Mouse (Mus musculus): ENCODE measurements around the gene Tdrkh. TPM values are rescaled to one million over a fixed set of nuclear protein-coding genes. Genes with fewer than 3 reads are reported as not detected.

Gene Tdrkh
- polyA plus RNA-seq, 1 experiment from 2014 or later: 8.1 TPM

GRCm38 (mm10) chr3:94396336-94396735, 16.7 kb upstream of the Tdrkh start:
- Histone ChIP-seq H3K9me3 (replicated peaks; ENCODE audit: control insufficient read depth, low read length) (no peaks in the 10 kb centered on the region), H3K4me1 (ENCODE audit: control insufficient read depth, low read depth, low read length) (no peaks in the 10 kb centered on the region), H3K36me3 (ENCODE audit: control insufficient read depth, insufficient read depth) (no peaks in the 10 kb centered on the region), H3K4me3 (ENCODE audit: low read depth, low read length) (no peak overlapping the region), H3K27ac (ENCODE audit: low read length) (no peak overlapping the region), H3K9ac (ENCODE audit: low read depth, low read length) (no peak overlapping the region), H3K4me2 (ENCODE audit: low read depth, low read length) (no peak overlapping the region), H3K27me3 (ENCODE audit: control insufficient read depth, insufficient read depth, low read depth, low read length) (peaks cover 38% of the 10 kb centered on the region)
- no peak for ATAC-seq (ENCODE audit: low read depth)
- WGBS (ENCODE audit: insufficient replicate concordance): 57% methylated on average over 1 of the region's 1 CpGs

- H3K9me3 ChIP-seq (replicated peaks; ENCODE audit: control insufficient read depth, low read length): no peaks in the 10 kb centered on the region
- no peaks in the 10 kb centered on the region for H3K4me1 ChIP-seq (ENCODE audit: control insufficient read depth, low read depth, low read length)
- H3K9ac ChIP-seq (ENCODE audit: low read depth, low read length): no peak overlapping the region
- peaks cover 38% of the 10 kb centered on the region for H3K27me3 ChIP-seq (ENCODE audit: control insufficient read depth, insufficient read depth, low read depth, low read length)
- H3K36me3 ChIP-seq (ENCODE audit: control insufficient read depth, insufficient read depth): no peaks in the 10 kb centered on the region
- H3K4me2 ChIP-seq (ENCODE audit: low read depth, low read length): no peak overlapping the region
- 54% methylated on average over 4 of the region's 4 CpGs for WGBS (ENCODE audit: insufficient replicate concordance)
- H3K4me3 ChIP-seq (ENCODE audit: low read depth, low read length): no peak overlapping the region
- no peak for ATAC-seq (ENCODE audit: low read depth)
- H3K27ac ChIP-seq (ENCODE audit: low read length): no peak overlapping the region
Measured at GRCm38 (mm10) chr3:94396851-94397250, 16.2 kb upstream of the Tdrkh start.

- 0 out of 2 replicates have a peak within 1 kb of the TSS, but pooled peaks have one; percentile 15 for H3K4me2 ChIP-seq (ENCODE audit: low read depth, low read length)
- H3K9ac ChIP-seq (ENCODE audit: low read depth, low read length): no peak within 1 kb of the TSS
- no peaks in the 10 kb centered on the region for H3K36me3 ChIP-seq (ENCODE audit: control insufficient read depth, insufficient read depth)
- H3K4me3 ChIP-seq (ENCODE audit: low read depth, low read length): no peak within 1 kb of the TSS
- no peak for ATAC-seq (ENCODE audit: low read depth)
- no peak within 1 kb of the TSS for H3K27ac ChIP-seq (ENCODE audit: low read length)
- 55% methylated on average over 6 of the region's 6 CpGs for WGBS (ENCODE audit: insufficient replicate concordance)
- H3K27me3 ChIP-seq (ENCODE audit: control insufficient read depth, insufficient read depth, low read depth, low read length): peaks cover 38% of the 10 kb centered on the region
- H3K9me3 ChIP-seq (replicated peaks; ENCODE audit: control insufficient read depth, low read length): no peaks in the 10 kb centered on the region
- H3K4me1 ChIP-seq (ENCODE audit: control insufficient read depth, low read depth, low read length): no peaks in the 10 kb centered on the region
Measured at GRCm38 (mm10) chr3:94398217-94398616, 14.9 kb upstream of the Tdrkh start, which contains the start of gene Lingo4. Lingo4 (plus strand) TSS chr3:94398517.

- H3K4me1 ChIP-seq (ENCODE audit: control insufficient read depth, low read depth, low read length): no peaks in the 10 kb centered on the region
- H3K36me3 ChIP-seq (ENCODE audit: control insufficient read depth, insufficient read depth): no peaks in the 10 kb centered on the region
- 4% methylated on average over 20 of the region's 20 CpGs for WGBS (ENCODE audit: insufficient replicate concordance)
- no peaks in the 10 kb centered on the region for H3K9me3 ChIP-seq (replicated peaks; ENCODE audit: control insufficient read depth, low read length)
- H3K27me3 ChIP-seq (ENCODE audit: control insufficient read depth, insufficient read depth, low read depth, low read length): peaks cover 38% of the 10 kb centered on the region
- H3K4me2 ChIP-seq (ENCODE audit: low read depth, low read length): 0 out of 2 replicates have a peak overlapping the region, but pooled peaks have one; percentile 15
- no peak overlapping the region for H3K9ac ChIP-seq (ENCODE audit: low read depth, low read length)
- no peak for ATAC-seq (ENCODE audit: low read depth)
- H3K4me3 ChIP-seq (ENCODE audit: low read depth, low read length): no peak overlapping the region
- H3K27ac ChIP-seq (ENCODE audit: low read length): no peak overlapping the region
Measured at GRCm38 (mm10) chr3:94398943-94399481, 14.1 kb upstream of the Tdrkh start.

GRCm38 (mm10) chr3:94399663-94400310, 13.3 kb upstream of the Tdrkh start:
- H3K27ac ChIP-seq (ENCODE audit: low read length): no peak overlapping the region
- H3K4me3 ChIP-seq (ENCODE audit: low read depth, low read length): no peak overlapping the region
- no peaks in the 10 kb centered on the region for H3K4me1 ChIP-seq (ENCODE audit: control insufficient read depth, low read depth, low read length)
- H3K36me3 ChIP-seq (ENCODE audit: control insufficient read depth, insufficient read depth): no peaks in the 10 kb centered on the region
- H3K9ac ChIP-seq (ENCODE audit: low read depth, low read length): no peak overlapping the region
- ATAC-seq (ENCODE audit: low read depth): no peak
- H3K4me2 ChIP-seq (ENCODE audit: low read depth, low read length): no peak overlapping the region
- peaks cover 38% of the 10 kb centered on the region for H3K27me3 ChIP-seq (ENCODE audit: control insufficient read depth, insufficient read depth, low read depth, low read length)
- H3K9me3 ChIP-seq (replicated peaks; ENCODE audit: control insufficient read depth, low read length): no peaks in the 10 kb centered on the region
- WGBS (ENCODE audit: insufficient replicate concordance): 29% methylated on average over 5 of the region's 5 CpGs

- H3K27ac ChIP-seq (ENCODE audit: low read length): no peak overlapping the region
- peaks cover 32% of the 10 kb centered on the region for H3K27me3 ChIP-seq (ENCODE audit: control insufficient read depth, insufficient read depth, low read depth, low read length)
- H3K4me1 ChIP-seq (ENCODE audit: control insufficient read depth, low read depth, low read length): no peaks in the 10 kb centered on the region
- no peaks in the 10 kb centered on the region for H3K9me3 ChIP-seq (replicated peaks; ENCODE audit: control insufficient read depth, low read length)
- no peaks in the 10 kb centered on the region for H3K36me3 ChIP-seq (ENCODE audit: control insufficient read depth, insufficient read depth)
- ATAC-seq (ENCODE audit: low read depth): no peak
- no peak overlapping the region for H3K9ac ChIP-seq (ENCODE audit: low read depth, low read length)
- 46% methylated on average over 8 of the region's 8 CpGs for WGBS (ENCODE audit: insufficient replicate concordance)
- no peak overlapping the region for H3K4me3 ChIP-seq (ENCODE audit: low read depth, low read length)
- H3K4me2 ChIP-seq (ENCODE audit: low read depth, low read length): no peak overlapping the region
Measured at GRCm38 (mm10) chr3:94402451-94402850, 10.6 kb upstream of the Tdrkh start.

GRCm38 (mm10) chr3:94404366-94405054, 8.6 kb upstream of the Tdrkh start:
- Histone ChIP-seq H3K36me3 (ENCODE audit: control insufficient read depth, insufficient read depth) (no peaks in the 10 kb centered on the region), H3K4me2 (ENCODE audit: low read depth, low read length) (no peak overlapping the region), H3K9ac (ENCODE audit: low read depth, low read length) (no peak overlapping the region), H3K27ac (ENCODE audit: low read length) (no peak overlapping the region), H3K4me3 (ENCODE audit: low read depth, low read length) (no peak overlapping the region), H3K9me3 (replicated peaks; ENCODE audit: control insufficient read depth, low read length) (no peaks in the 10 kb centered on the region), H3K27me3 (ENCODE audit: control insufficient read depth, insufficient read depth, low read depth, low read length) (peaks cover 17% of the 10 kb centered on the region), H3K4me1 (ENCODE audit: control insufficient read depth, low read depth, low read length) (no peaks in the 10 kb centered on the region)
- ATAC-seq (ENCODE audit: low read depth): no peak
- 24% methylated on average over 7 of the region's 7 CpGs for WGBS (ENCODE audit: insufficient replicate concordance)

GRCm38 (mm10) chr3:94405561-94405960, 7.5 kb upstream of the Tdrkh start:
- H3K27ac ChIP-seq (ENCODE audit: low read length): no peak overlapping the region
- H3K27me3 ChIP-seq (ENCODE audit: control insufficient read depth, insufficient read depth, low read depth, low read length): peaks cover 7% of the 10 kb centered on the region
- H3K36me3 ChIP-seq (ENCODE audit: control insufficient read depth, insufficient read depth): no peaks in the 10 kb centered on the region
- ATAC-seq (ENCODE audit: low read depth): no peak
- H3K9ac ChIP-seq (ENCODE audit: low read depth, low read length): no peak overlapping the region
- H3K4me1 ChIP-seq (ENCODE audit: control insufficient read depth, low read depth, low read length): no peaks in the 10 kb centered on the region
- H3K9me3 ChIP-seq (replicated peaks; ENCODE audit: control insufficient read depth, low read length): no peaks in the 10 kb centered on the region
- H3K4me3 ChIP-seq (ENCODE audit: low read depth, low read length): no peak overlapping the region
- 49% methylated on average over 4 of the region's 4 CpGs for WGBS (ENCODE audit: insufficient replicate concordance)
- H3K4me2 ChIP-seq (ENCODE audit: low read depth, low read length): no peak overlapping the region

GRCm38 (mm10) chr3:94412530-94412929, 543 bp upstream of the Tdrkh start:
- H3K36me3 ChIP-seq (ENCODE audit: control insufficient read depth, insufficient read depth): no peaks in the 10 kb centered on the region
- peak; percentile 33 for ATAC-seq (ENCODE audit: low read depth)
- no peak overlapping the region for H3K27ac ChIP-seq (ENCODE audit: low read length)

More at GRCm38 (mm10) chr3:94412530-94412929, 543 bp upstream of the Tdrkh start:
- Histone ChIP-seq H3K9ac (ENCODE audit: low read depth, low read length) (peak overlapping the region; percentile 59), H3K4me2 (ENCODE audit: low read depth, low read length) (peak overlapping the region; percentile 85), H3K4me3 (ENCODE audit: low read depth, low read length) (peak overlapping the region; percentile 65), H3K9me3 (replicated peaks; ENCODE audit: control insufficient read depth, low read length) (no peaks in the 10 kb centered on the region), H3K27me3 (ENCODE audit: control insufficient read depth, insufficient read depth, low read depth, low read length) (no peaks in the 10 kb centered on the region), H3K4me1 (ENCODE audit: control insufficient read depth, low read depth, low read length) (peaks cover 7% of the 10 kb centered on the region)
- 5% methylated on average over 25 of the region's 25 CpGs for WGBS (ENCODE audit: insufficient replicate concordance)

Data from liver, embryonic 16.5 days (tissue).